Mouse (Mus musculus) ES-Bruce4 (cell line): ENCODE results near the gene Palb2. TPM values are rescaled to one million over a fixed set of nuclear protein-coding genes. Genes with fewer than 3 reads are reported as not detected.

Experiments
- H3K27ac ChIP-seq: 2 replicates; pipeline ENCODE4 v1.5.1; 2012; ENCODE audit warnings: low read length, inconsistent platforms; ENCODE audit not compliant: insufficient read depth
- H3K27me3 ChIP-seq: 2 replicates; pipeline ENCODE4 v1.6.1; 2012; ENCODE audit warnings: mild to moderate bottlenecking, low read length, inconsistent platforms; ENCODE audit not compliant: control insufficient read depth, poor library complexity, insufficient read depth, severe bottlenecking
- H3K36me3 ChIP-seq: 2 replicates; pipeline ENCODE4 v1.6.1; 2012; ENCODE audit warnings: inconsistent platforms, mild to moderate bottlenecking, low read length, moderate library complexity; ENCODE audit not compliant: control insufficient read depth, poor library complexity, insufficient read depth, severe bottlenecking
- H3K4me1 ChIP-seq: one replicate; pipeline ENCODE4 v1.8.1; 2011; ENCODE audit warnings: low read length; ENCODE audit not compliant: control insufficient read depth, insufficient read depth
- H3K4me3 ChIP-seq: 2 replicates; pipeline ENCODE4 v1.5.1; 2011; ENCODE audit warnings: low read depth, mild to moderate bottlenecking, low read length
- H3K9ac ChIP-seq: 2 replicates; pipeline ENCODE4 v1.6.1; 2012; ENCODE audit warnings: low read depth, mild to moderate bottlenecking, inconsistent platforms; ENCODE audit not compliant: poor library complexity, severe bottlenecking
- H3K9me3 ChIP-seq: replicated peaks from 2 replicates; pipeline ENCODE4 v1.6.1; 2012; ENCODE audit warnings: mild to moderate bottlenecking, low read length, inconsistent platforms; ENCODE audit not compliant: control insufficient read depth, poor library complexity, insufficient read depth, severe bottlenecking
- CTCF ChIP-seq: IDR thresholded peaks from one replicate; pipeline ENCODE4 v1.8.1; 2011; ENCODE audit warnings: low read depth, low read length
- EP300 ChIP-seq: IDR thresholded peaks from 2 replicates; pipeline ENCODE4 v1.6.1; 2011; ENCODE audit warnings: low read depth, low read length; ENCODE audit not compliant: insufficient read depth
- POLR2A ChIP-seq: IDR thresholded peaks from one replicate; pipeline ENCODE4 v1.8.1; 2011; ENCODE audit warnings: low read length; ENCODE audit not compliant: insufficient read depth
- polyA plus RNA-seq: library from polyadenylated mRNA; stranded (reverse); fragments of >200 nt; gene quantifications from 2 replicates; pipeline ENCODE4 v1.2.4, GENCODE M21; 2011; ENCODE audit warnings: low read depth; ENCODE audit not compliant: missing spikeins, insufficient read depth, insufficient read length

The Palb2 gene
- polyA plus RNA-seq, 1 experiment = 32.0 TPM

DNA sequence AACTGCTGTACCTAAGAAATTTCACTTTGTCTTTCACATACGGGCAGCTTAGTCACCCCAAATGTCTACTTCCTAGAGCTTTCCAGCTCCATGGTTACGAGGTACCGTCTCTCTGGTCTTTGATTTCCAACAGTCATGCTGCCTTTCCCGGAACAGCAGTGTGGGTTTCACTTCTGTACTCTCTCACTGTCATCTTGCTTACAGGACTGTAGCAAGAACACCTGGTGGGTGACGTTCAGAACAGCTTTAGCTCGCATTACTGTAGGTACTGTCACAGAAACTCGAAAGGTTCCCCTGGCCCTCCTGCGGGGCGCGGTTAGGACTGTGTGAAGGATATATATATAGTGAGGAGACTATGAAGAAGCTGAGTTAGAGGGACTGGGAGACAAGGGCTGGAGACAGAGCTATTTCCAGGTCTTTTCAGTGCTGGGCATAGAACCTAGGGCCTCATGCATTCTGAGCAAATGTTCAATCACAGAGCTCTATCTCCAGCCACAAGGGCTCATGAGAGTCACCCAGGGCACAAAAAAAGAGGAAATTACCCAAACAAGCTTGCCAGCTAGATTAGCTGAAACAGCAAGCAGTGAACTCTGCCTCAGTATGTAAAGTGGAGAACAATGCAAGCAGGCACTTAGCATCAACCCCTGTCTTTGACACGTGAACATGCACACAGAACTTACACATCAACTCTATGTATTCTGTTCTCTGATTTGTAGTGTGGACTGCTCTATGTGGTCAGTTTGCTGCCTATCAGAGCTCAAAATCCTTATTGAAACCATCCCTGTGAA lies 45.4 kb downstream of the Palb2 start:
- TF ChIP-seq CTCF = no peak
- no peak for TF ChIP-seq EP300
- TF ChIP-seq POLR2A = no peak
- Histone ChIP-seq H3K4me1 (no peaks in the 10 kb centered on the region), H3K9me3 (no peaks in the 10 kb centered on the region), H3K27ac (no peak overlapping the region), H3K9ac (no peak overlapping the region), H3K4me3 (no peak overlapping the region), H3K36me3 (peaks cover 59% of the 10 kb centered on the region), H3K27me3 (no peaks in the 10 kb centered on the region)

DNA sequence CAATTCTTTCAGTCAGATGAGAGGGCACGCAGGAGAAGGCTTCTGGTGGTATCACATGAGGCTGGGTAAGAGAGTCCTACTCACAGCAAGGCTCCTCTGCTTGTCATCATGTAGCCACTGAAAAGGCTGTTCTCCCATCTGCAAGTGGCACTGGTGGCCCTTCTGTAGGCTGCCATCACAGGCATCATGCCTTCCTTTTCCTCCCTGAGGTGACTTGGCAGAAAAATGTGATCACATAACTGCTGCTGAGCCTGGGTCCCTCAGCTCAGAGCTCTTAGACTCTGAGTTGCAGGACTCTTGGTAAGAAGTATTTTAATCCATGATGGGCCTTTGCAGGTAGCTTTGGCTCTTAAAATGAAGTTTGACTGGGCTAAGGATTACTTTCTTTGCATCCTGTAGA lies 51.7 kb downstream of the Palb2 start:
- TF ChIP-seq POLR2A = no peak
- no peak for TF ChIP-seq EP300
- TF ChIP-seq CTCF = no peak
- Histone ChIP-seq H3K27ac (no peak overlapping the region), H3K27me3 (no peaks in the 10 kb centered on the region), H3K4me1 (no peaks in the 10 kb centered on the region), H3K36me3 (peaks cover 61% of the 10 kb centered on the region), H3K9ac (no peak overlapping the region), H3K4me3 (no peak overlapping the region), H3K9me3 (no peaks in the 10 kb centered on the region)

DNA sequence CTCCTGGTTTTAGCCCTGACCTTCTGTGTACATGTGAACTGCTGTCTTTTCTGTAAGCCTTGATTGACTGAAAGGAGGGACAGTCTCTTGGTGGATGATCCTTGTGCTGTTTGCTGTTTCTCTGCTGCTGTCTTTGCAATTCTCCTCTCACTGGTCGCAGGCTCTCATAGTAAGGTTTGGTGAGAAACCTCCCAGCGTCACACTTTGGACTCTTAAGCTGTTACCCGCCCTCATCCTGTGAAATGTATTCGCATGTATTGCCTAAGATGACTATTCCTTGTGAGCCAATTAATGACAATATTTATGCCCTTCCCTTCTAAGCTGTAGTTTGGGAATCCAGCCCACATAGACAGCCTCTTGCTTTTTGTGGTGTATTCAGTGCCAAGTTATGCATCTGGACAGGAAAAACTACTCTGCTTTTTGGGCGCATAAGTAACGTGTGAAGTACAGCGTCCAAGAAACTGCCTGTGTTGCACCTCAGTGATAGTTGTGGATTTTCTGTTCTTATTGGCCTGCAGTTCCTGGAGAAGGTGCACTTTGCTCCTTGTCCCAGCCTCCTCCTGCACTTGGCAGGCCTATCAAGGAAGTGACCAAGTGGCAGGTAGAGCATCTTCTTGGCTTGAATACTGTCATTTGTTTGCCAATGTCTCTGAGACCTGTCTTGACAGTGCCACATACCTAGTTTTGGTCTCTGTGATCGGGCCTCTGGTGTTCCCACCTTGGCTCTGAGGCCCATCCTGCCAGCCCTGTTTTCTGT lies 52.8 kb downstream of the Palb2 start:
- Histone ChIP-seq H3K4me1 (no peaks in the 10 kb centered on the region), H3K27me3 (no peaks in the 10 kb centered on the region), H3K27ac (no peak overlapping the region), H3K36me3 (peaks cover 67% of the 10 kb centered on the region), H3K9me3 (no peaks in the 10 kb centered on the region), H3K4me3 (no peak overlapping the region), H3K9ac (no peak overlapping the region)
- TF ChIP-seq CTCF (no peak), POLR2A (no peak), EP300 (no peak)

DNA sequence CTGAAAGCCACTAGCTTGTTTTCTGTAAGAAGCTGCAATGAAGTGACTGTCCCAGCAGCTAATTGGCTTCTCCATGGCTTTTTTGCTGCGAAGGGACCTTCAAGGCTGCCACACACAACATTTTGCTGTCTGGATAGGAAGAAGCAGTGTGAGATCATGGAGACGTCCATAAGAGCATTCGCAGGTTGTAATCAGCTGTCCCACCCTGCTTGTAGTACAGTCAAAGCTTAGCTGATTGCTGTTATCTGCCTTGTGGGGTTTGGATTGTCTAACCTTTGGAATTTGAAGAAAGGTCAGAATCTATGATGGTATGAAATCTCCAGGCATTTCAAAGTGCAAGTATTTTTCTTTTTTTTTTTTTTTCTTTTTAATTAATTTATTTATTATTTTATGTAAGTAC lies 58.4 kb downstream of the Palb2 start:
- H3K36me3 ChIP-seq = peaks cover 84% of the 10 kb centered on the region
- TF ChIP-seq POLR2A (no peak), EP300 (no peak), CTCF (no peak)

DNA sequence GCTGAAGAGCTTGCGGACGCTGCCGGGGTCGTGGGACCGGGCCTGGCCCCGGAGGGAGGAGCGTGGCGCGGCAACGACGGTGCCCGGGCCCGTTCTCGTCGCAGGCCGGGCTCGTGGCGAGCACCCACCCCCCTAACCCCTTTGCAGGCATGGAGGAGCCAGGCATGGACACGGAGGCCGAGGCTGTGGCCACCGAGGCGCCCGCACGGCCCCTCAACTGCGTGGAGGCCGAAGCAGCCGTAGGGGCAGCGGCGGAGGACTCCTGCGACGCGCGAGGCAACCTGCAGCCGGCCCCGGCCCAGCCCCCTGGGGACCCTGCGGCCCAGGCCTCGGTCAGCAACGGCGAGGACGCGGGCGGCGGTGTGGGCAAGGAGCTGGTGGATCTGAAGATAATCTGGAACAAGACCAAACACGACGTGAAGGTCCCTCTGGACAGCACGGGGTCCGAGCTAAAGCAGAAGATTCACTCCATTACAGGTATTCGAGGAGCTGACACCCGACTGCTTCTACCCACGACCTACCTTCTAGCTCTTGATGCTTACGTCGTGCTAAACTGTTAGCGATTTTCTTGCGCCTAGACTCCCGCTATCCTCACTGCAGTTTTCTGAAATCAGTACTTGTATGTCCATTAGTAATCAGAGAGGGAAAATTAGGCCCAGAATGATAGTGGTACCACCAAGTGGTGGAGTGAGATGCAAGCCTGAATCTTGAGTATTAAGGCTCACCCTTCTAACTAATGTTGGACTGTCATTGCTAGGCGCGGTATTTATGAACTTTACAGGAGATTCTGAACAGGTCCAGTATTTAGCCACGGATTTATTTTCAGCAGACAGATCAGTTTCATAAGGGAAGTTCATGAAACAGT lies 65.0 kb downstream of the Palb2 start:
- Histone ChIP-seq H3K27ac (no peak overlapping the region), H3K4me3 (peak overlapping the region; percentile 78), H3K9me3 (no peaks in the 10 kb centered on the region), H3K4me1 (no peaks in the 10 kb centered on the region), H3K36me3 (peaks cover 36% of the 10 kb centered on the region), H3K9ac (peak overlapping the region; percentile 84), H3K27me3 (no peaks in the 10 kb centered on the region)
- no peak for TF ChIP-seq CTCF

More for the DNA sequence above, 58.4 kb downstream of the Palb2 start:
- no peaks in the 10 kb centered on the region for H3K4me1 ChIP-seq
- no peak overlapping the region for H3K4me3 ChIP-seq
- no peak overlapping the region for H3K9ac ChIP-seq
- no peak overlapping the region for H3K27ac ChIP-seq
- no peaks in the 10 kb centered on the region for H3K27me3 ChIP-seq
- H3K9me3 ChIP-seq = no peaks in the 10 kb centered on the region
